ENCODE assay signal across 13 mouse cellular contexts in the genomic region with DNA sequence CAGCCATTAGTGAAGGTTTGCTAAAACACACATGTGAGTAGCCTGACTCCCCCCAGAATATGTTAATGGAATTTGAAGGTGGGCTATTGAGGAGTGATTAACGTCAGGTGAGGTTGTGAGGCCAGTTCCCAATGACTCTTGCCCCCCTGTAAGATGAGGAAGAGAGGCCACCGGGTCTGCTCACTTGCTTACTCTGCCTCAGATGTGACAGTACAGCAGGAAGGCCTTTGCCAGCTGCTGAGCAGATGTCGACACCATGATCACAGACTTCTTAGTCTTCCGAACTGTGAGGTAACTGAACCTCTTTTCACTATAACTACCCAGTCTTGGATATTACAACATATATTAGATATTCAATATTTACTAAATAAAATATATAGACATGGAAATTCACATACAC.
"Had no signal": no experiment of that assay in that cellular context is flagged by ENCODE, and none has a peak within 500 bp of the region (broad histone marks: within the 10 kb centered on the region; RNA-seq: fewer than 3 reads in every experiment).

No protein-coding gene starts in this region.

- DNase-seq: lung, adult 2 months; lung, postnatal 14 days; lung, postnatal 36 days; midbrain, embryonic 14.5 days; retina, postnatal 1 day; right cerebral cortex, adult 18-20 months; right cerebral cortex, postnatal 25 days; right cerebral cortex, postnatal 4 days; spleen, adult 18-20 months; thymus, adult 18-20 months; thymus, postnatal 25 days had no signal

- ATAC-seq: lung, postnatal 0 days; midbrain, embryonic 16.5 days had no signal
